Mouse (Mus musculus) thymus, postnatal 10 days (tissue): ENCODE measurements at regions not wholly inside any gene's neighbourhood (a gene's known extent, or its start where the extent isn't known, plus 50 kb on each side); places are given as distances from the start of the nearest gene placed in this dataset.

Source experiments
- DNase-seq, 2 experiments: peaks; one replicate each; pipeline ENCODE4 v3.0.0; 2021; ENCODE audit warnings: low spot score in 2 of 2

DNA sequence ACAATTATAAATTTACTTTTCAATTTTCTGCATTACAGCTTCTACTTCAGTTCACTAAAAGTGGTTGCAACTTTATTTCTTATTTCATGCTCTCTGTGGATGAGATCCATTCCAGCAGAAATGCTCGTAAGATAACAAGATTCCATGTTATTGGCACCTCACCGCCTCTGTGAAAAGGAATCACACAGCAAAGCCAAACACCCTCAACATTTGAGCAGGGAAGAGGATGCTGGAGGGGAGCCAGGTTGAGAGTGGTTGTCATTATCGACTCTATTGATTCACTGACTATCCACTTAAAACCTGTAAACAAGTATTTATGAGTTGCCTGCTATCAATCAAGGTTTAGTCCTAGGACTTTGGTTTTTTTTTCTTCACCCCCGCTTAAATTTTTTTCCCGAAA, 261.1 kb upstream of the Ccdc54 start:
- no peak for DNase-seq

DNA sequence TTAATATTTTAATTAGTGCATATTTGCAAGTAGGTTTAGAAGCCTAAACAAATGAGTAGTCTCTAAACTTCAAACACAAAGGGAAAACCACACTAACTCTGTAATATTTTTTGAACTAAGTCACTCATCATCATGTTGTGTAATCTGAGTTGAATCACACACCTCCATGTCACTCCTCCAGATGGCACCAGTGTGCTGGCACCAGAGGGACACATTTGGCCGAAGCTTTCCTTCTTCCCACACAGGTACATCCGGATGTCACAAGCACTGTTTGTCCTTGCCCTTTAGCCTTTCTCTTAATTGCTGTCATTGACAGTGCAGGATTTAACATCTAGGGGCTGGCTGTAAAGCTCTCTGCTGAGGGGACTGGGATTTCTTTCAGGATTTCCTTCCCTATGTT, 256.7 kb upstream of the Ccdc54 start:
- DNase-seq = no peak

DNA sequence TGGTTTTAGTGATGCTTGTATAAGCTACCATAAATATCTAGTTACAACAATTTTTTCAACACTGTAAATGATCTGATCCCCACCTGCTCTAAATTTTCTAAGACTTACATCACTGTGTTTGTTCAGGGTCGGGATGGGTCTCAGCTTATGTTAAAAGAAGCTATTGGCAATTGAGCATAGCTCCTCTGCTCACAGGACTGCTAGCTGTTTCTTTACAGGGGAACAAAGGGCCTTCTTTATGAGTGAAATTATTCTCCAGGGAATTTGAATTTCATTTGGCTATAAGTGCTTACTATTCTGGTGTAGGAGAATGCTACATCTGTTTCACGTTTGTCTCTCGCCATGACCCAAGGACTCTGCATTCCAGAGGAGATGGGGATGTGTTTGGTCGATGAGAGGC, 255.6 kb upstream of the Ccdc54 start:
- no peak for DNase-seq

DNA sequence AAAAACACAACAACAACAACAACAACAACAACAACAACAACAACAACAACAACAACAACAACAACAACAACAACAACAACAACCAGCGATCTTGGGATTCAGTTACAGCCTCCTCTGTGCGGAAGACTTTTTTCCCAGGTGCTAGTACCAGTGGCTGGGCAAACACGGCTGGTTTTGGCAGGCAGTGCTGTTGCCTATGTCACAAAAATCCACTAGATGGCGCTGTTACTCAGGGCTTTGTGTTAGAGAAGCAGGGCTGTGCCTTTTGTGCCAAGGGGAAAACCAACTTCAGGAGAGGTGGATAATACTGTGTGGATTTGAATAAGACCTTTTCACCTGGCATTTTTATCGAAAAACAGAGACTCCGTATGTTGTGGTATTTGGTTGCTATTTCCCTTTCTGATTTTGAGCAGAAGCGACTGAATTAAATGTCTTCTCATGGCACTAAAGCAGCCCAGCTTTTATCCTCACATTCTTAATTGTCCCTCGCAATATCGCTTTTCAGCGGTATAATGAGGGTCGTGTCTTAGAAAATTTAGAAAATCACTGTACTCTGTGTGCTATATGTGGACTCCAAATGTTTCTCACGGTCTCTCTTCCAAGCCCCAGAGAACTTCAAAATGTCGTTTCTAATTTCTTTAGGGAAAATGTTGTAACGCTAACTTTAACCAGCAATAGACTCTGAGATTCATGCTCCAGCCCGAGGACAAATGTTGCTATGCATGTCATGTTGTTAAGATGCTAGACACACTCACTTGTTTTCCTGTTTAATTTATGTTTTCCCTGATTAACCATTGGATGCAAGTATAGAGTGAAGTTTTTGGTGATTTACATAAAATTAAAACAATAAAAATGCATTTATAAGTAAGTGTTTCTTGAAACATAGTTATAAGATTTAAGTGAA, 251.0 kb upstream of the Ccdc54 start:
- peak in 1 of 2 experiments; percentile 29 for DNase-seq

DNA sequence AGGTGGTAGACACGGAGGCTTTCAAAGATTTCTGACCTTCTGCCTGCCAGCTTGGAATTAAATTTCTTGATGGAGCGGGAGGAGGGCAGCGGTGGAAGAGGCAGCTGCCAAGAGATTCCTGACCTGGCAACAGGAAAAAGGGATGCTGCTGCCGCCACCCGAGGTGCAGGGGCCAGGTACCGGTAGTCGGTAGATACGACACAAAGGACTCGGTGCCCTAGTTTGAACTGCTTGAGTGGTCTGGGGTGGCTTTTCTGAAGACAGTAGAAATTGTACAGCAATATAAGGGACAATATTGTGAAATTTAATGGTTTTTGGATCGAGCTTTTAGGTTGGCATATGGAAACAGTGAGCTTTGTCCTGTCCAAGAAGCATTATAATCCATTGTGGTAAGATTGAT, 250.3 kb upstream of the Ccdc54 start:
- DNase-seq = no peak

DNA sequence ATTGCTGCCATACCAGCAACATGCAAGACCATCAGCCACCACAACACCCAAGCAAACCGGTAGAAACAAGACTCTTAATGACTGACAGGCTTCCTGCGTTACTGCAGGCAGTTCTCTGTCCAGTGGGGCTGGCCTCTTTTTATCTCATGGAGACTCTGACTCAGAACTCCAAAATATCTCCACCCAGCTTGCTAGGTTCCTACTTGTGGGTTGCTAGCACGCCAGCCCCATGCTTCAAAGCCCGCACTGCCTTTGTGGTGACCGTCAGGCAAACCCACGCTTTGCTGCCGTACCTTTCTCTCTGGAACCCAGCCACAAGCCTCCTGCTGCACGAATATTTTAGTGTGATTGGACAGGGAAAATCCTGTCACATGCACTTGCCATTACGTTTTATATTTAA, 248.7 kb upstream of the Ccdc54 start:
- DNase-seq = no peak

DNA sequence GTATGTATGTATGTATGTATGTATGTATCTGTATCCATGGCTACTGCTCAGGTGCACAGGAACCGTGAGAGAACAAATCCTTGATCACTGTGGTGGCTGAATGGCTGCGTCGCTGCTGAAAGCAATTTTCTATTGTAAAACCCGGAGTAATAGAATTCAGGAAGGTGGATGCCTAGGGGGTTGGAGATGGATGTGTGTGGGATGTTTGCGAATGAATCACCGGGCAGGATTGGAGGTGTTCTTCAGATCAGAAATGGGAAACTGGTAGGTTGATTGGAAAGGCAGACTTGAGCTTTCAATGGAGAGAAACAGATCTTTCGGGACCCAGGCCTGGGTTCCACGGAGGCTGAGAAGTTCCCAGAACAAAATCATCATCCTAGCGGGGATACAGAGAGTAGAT, 246.5 kb upstream of the Ccdc54 start:
- no peak for DNase-seq

DNA sequence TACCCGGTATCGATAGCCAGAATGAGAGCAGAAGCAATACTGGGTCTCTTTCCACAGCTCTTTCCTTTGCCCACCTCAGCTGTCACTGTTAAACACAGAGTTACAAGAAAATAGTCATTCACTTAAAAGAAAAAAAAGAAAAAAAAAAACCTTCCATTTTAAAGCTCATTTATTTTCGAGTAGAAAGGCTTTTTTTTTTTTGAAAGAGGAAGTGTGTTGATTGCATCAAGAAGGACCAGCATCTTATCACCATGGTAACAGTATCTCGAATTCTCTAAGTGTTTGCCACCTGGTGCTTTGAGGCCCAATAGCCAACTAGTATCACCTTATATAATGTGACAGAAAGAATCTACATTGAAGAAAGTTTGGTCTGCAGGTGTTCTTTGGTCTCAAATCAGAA, 245.5 kb upstream of the Ccdc54 start:
- DNase-seq = no peak

DNA sequence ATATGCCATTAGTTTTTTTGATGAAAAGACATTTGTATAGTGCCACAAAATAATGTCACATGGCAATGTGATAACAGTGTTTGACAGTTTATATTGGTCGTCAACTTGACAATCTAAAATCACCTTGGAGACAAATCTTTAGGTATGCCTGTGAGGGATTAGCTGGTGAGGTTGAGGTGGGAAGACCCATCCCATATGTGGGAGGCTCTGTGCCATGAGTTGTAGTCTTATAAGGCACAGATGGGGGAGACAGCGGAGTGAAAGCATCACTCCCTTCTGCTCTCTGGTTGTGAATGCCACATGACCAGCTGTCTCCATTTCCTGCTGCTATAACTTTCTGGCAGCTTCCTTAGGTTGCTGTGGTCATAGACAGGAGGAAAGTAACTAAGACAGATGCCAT, 242.4 kb upstream of the Ccdc54 start:
- DNase-seq = no peak

DNA sequence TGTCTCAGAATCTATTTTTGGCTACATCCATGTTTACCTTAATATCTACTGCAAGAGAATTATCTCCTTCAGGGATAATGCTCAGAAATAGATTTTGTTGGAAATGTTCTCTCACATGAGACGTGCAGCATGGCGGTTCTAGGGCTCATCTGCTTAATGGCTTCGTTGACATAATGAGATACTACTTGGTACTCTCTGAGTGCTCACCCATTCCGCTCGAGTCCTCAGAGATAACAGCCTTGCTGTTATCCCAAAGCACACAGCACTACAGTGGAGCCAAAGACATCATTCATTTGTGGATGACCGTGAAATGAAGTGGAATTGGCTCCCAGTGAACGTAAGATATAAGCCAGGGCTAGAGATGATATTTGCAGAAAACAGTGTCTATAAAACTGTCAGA, 231.4 kb upstream of the Ccdc54 start:
- DNase-seq = no peak

DNA sequence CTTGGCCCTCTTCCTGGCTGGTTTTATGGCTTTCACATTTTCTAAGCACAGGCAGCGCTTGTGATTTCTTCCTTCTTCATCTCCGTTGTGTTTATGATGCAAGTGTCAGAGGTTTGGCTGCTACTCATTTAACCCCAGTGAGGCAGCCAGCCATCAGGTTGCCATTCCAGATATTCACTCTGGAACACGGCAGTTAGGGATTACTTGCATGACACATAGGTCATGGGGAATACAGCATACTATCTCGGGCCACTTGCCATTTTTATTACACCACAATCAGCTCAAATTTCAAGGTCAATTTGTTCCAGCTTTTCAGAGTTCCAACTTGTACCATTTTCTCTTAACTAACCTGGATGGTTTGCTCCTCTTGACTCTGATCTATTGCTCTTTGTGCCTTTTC, 223.7 kb upstream of the Ccdc54 start:
- DNase-seq = no peak

DNA sequence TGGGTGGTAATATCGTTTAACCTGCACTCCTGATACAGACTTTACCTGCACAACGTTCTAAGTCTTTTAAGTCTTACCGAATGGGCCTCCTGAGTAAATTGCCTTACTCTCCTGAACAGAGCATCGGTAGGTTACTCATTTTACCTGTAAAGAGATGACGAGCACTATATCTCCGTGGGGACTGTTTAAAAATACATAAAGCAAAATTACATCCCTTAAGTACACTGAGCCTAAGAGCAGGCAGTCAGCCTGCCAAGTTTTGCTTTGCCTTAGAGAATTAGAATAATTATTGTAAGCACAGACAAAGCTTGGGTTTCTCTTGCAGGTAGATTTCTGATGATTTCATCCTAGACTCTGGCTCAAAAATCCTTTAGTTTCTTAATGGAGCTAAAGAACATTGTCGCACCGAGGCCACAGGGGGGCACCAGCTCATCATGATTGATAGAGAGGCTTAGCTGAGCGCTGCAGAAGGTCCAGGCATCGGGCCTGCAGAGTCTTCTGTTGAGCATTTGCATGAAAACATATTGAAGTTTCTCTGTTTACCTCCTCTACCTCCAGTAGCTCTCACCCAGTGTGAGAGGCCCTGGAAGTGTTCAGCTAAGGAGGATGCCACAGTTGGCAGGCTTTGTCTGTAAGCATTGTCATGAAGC, 208.3 kb upstream of the Ccdc54 start:
- DNase-seq = peak in 1 of 2 experiments; percentile 15

DNA sequence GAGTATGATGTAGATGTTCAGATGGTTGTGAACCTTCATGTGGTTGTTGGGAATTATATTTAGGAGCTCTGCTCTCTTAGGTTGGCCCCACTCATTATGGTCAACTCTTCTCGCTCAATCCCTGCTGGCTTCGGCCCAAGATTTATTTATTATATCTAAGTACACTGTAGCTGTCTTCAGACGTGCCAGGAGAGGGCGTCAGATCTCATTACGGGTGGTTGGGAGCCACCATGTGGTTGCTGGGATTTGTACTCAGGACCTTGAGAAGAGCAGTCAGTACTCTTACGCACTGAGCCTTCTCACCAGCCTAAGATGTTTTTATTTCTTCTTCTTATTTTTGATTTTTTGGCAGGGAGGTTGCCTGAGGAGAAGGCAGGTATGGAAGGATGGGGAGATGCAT, 207.1 kb upstream of the Ccdc54 start:
- no peak for DNase-seq

DNA sequence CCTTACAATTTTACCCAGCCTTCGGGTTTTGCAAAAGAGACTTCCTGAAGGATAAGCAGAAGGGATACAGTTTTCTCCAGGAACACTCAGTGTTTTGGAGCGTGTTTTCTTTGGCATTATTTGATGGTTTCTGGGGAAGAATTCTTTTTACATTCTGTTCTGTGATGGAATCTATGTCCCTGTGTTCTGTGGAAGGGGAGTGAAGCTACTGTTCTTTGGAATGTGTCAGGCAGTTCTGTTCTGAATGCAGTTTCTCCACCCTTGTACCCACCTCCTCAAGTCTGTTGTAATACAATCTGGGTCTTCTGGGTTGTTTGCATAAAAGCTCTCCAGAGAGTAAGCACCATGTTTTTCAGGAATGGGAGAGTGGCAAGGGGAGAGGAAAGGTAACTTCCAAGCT, 202.0 kb upstream of the Ccdc54 start:
- DNase-seq = no peak

DNA sequence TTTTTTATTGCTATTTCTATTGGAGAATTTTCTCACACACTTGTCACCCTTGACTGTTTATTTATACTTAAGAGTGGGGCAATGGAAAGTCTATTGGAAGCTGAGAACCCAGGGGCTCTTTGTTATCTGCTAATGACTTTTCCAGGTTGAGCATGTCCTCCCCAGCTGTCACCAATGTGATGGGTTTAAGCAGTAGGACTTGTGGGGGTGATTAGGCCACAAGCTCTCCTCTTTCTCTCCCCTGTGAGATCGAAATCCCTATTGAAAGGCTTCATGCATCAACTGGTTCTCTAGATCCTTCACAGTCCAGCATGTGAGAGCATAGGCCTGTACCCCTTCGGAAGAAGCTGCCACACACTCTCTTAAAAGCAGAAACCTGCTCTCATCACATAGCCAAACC, 201.6 kb upstream of the Ccdc54 start:
- no peak for DNase-seq

DNA sequence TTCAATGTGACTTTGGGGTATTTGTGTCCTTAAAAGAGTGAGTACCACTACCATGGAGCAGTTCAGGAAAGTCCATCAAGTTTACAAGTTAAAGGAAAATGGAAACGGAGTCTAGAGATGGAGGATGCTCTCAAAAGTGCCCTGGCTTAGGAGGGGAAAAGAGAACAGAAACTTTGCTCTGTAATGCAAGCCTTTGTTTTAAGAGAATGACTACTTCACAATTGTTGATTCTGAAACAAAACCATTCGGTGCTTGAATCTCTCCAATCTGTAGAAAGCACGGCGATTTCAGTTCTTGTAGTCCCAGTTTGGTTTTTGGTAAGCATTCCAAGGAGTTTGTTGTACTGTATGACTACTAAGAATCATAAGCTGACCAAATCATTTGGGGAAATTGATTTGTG, 197.7 kb upstream of the Ccdc54 start:
- DNase-seq = no peak

DNA sequence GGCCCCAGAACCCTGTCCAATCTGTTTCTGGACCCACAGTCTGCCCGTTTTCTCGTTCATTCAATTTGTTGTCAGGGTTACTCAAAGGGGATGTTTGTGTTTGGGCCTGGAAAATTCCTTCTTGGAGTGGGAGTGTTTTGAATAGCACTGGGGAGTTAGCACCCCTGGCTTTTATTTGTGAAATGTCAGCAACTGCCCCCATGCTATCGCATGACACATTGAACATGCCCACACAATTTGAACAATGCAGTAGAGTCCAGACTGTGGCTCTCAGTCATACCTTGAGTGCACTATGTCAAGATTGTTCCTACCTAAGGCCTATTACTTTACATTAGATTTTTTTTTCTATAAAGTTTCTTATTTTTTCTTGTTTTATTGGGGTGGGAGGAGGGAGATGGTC, 195.2 kb upstream of the Ccdc54 start:
- no peak for DNase-seq

DNA sequence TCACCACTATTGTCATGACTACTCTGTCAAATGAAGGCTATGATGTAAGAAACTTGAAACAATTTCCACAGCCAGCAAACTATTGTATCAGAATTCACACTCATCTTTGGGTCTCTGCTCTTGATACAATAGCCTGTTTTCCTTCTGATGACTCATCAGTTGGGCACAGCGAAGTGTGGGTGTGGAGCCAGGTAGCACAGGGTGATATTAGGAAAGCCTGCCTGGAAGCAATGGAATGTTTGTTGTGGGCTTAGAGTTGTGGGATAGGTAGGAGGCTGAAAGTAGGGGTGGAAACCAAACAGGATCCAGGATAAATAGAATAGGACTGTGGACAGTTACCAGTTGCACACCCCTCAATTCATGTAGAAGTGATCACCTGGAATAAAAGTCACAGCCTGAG, 194.4 kb upstream of the Ccdc54 start:
- DNase-seq = no peak

DNA sequence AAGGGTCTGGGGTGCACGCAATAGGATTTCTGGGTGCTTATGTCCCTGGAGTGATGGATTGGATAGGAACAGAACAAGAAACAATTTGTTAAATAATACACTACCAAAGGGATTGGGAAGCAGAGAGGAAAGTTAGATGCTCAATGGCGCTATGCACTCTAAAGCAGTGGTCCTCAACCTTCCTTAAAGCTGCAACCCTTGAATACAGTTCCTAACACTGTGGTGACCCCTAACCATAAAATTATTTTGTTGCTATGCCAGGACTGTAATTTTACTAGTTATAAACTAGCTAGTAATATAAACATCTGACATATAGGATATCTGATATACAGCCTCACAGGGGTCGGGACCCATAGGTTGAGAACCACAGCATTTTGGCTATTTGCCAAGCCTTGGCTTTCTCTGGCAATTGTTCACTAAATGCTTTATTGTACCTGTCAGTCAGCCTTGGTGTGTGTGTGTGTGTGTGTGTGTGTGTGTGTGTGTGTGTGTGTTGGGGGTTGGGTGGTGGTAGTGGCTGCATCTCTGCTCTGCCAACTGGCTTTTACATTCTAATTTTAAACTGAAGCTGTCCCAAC, 193.8 kb upstream of the Ccdc54 start:
- no peak for DNase-seq

DNA sequence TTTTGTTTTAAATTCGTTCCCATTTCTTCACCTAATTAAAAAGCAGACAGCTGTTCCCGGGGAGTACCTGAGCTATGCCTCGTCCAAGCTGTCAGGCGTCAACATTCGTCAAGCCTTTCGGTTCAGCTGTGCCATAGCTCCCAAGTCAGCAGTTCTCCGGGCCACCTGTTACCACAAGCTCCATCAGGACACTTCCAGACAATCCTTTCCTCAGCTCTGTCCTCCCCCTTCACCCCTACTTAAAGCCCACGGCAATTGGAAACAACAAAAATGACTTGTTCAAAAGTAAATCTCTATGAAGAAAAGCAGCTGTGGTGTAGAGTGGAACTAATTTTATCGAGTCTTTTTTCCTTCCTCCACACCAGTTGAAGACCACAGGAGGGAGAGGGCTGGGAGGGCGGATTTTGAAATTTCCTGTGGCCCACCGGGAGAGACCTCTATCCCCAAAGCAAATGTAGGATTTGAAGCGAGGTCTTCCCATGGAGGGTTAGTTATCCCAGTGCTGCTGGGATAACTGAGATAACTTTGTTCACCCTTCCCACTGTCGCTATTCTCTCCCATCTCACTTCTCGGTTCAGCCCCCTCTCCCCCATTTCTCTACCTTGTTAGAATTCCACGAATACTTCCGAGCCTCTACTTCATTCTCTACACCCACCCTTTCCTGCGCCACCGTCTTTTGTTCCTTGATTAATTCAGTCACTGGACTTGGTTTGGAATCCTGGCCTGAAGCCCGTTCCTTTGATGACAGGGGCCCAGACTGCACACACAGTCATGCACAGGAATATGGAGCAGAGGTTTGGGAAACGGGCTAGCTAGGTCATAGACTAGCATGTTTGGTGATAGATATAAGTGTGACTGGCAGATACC, 193.1 kb upstream of the Ccdc54 start:
- DNase-seq = no peak

DNA sequence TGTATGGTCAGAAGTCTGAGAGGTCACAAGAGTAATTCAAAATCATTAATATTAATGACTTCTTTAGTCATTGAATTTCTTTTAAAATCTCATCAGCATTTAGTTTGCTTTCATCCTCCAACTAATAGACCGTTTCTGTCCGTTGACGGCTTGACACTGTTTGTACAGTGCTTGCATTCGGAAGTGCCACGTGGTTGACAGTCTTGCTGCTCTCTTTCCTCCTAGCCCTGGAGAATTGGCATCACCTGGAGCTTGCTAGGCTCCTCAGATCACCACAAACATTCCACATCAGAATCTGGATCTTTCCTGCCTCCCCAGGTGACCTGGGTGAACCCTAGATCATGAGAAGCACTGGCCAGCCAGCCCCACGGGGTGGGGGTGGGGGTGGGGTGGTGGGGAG, 192.3 kb upstream of the Ccdc54 start:
- no peak for DNase-seq
